Mouse (Mus musculus): ENCODE measurements around the gene Iqsec1.

DNA sequence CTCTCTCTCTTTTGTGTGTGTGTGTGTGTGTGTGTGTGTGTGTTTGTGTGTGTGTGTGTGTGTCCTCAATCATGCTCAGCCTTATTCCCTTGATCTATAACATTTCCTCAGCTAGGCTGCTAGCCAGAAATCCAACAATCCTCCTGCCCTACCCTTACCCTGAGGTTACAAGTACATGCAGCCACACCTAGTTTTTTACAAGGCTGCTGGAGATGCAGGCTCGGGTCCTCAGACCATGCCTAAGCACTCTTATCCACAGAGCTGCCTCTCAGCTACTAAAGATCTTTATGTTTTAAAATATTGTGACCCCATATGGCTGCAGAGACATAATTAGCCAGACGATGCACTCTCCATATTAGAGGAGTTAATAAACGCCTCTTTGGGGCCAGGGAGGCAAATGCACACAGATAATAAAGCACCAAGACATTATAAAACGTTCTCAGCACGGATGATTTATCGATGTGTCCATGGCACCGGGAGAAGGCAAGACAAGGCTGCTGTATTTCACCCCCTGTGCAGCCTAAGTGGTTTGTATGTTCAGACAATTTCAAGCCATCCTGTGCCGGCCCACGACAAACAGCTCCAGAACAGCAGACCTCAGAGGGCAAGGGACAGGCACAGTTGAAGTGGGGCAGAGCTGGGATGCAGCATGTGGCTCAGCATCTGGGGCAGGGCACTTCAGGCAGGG lies 67.1 kb downstream of the Iqsec1 start:
- TF ChIP-seq CTCF (conservative IDR thresholded peaks at IDR 0.05 in 1 of 2, IDR thresholded peaks at IDR 0.05 in 1 of 2; ENCODE audit: low read depth in 2 of 2, low read length in 2 of 2): no peak
- no peak for TF ChIP-seq ZMIZ1 (IDR thresholded peaks at IDR 0.05; ENCODE audit: low read depth, low read length)
- TF ChIP-seq ZNF384 (IDR thresholded peaks at IDR 0.05; ENCODE audit: low read depth, low read length): no peak
- no peak for TF ChIP-seq SMC3 (IDR thresholded peaks at IDR 0.05; ENCODE audit: low read depth, low read length)
- no peak for TF ChIP-seq JUND (conservative IDR thresholded peaks at IDR 0.05; ENCODE audit: low read depth, low read length)
- TF ChIP-seq KAT2A (IDR thresholded peaks at IDR 0.05; ENCODE audit: insufficient replicate concordance, low read length): no peak
- no peak for TF ChIP-seq EP300 (IDR thresholded peaks at IDR 0.05; ENCODE audit: low read length)
- TF ChIP-seq POLR2A (IDR thresholded peaks at IDR 0.05; ENCODE audit: low read depth, low read length): no peak
- no peak for TF ChIP-seq MYC (IDR thresholded peaks at IDR 0.05; ENCODE audit: low read depth, low read length)
- no peak for TF ChIP-seq USF2 (conservative IDR thresholded peaks at IDR 0.05; ENCODE audit: low read depth, low read length)
- no peak for TF ChIP-seq JUN (IDR thresholded peaks at IDR 0.05; ENCODE audit: insufficient read depth, low read depth, low read length)
- no peak for TF ChIP-seq USF1 (IDR thresholded peaks at IDR 0.05; ENCODE audit: low read depth, low read length)
- no peak for TF ChIP-seq MEF2A (IDR thresholded peaks at IDR 0.05; ENCODE audit: borderline replicate concordance, low read depth, low read length)
